Mouse (Mus musculus): ENCODE results near the gene Adamtsl3.
"Not testable (repeated sequence)": the region's sequence is repeated elsewhere in the genome, so short reads cannot be mapped to it uniquely, and the experiment has no call there.

Adamtsl3 gene

GRCm38 (mm10) chr7:82364567-82364966, 29.1 kb downstream of the Adamtsl3 start:
- no peak for DNase-seq

GRCm38 (mm10) chr7:82366056-82366455, 30.6 kb downstream of the Adamtsl3 start:
- no peak for DNase-seq

- no peak for DNase-seq
Observed at GRCm38 (mm10) chr7:82366471-82366870, 31.0 kb downstream of the Adamtsl3 start.

- no peak for DNase-seq
Observed at GRCm38 (mm10) chr7:82368047-82368446, 32.6 kb downstream of the Adamtsl3 start.

GRCm38 (mm10) chr7:82370132-82370531, 34.6 kb downstream of the Adamtsl3 start:
- no peak for DNase-seq

- DNase-seq, result peak; percentile 4
Observed at GRCm38 (mm10) chr7:82371411-82371810, 35.9 kb downstream of the Adamtsl3 start.

- no peak for DNase-seq
Observed at GRCm38 (mm10) chr7:82378311-82378710, 42.8 kb downstream of the Adamtsl3 start.

- no peak for DNase-seq
Observed at GRCm38 (mm10) chr7:82379765-82380164, 44.3 kb downstream of the Adamtsl3 start.

- DNase-seq, result no peak
Observed at GRCm38 (mm10) chr7:82382843-82383535, 47.5 kb downstream of the Adamtsl3 start.

GRCm38 (mm10) chr7:82383536-82383848, 48.0 kb downstream of the Adamtsl3 start:
- no peak for DNase-seq

- no peak for DNase-seq
Observed at GRCm38 (mm10) chr7:82387121-82387520, 51.6 kb downstream of the Adamtsl3 start.

GRCm38 (mm10) chr7:82394435-82395186, 59.1 kb downstream of the Adamtsl3 start:
- no peak for DNase-seq

GRCm38 (mm10) chr7:82395239-82395638, 59.7 kb downstream of the Adamtsl3 start:
- DNase-seq, result no peak

GRCm38 (mm10) chr7:82395751-82396512, 60.4 kb downstream of the Adamtsl3 start:
- no peak for DNase-seq

- no peak for DNase-seq
Observed at GRCm38 (mm10) chr7:82396869-82397268, 61.4 kb downstream of the Adamtsl3 start.

GRCm38 (mm10) chr7:82397632-82398031, 62.1 kb downstream of the Adamtsl3 start:
- DNase-seq, result no peak

- no peak for DNase-seq
Observed at GRCm38 (mm10) chr7:82405466-82406045, 70.1 kb downstream of the Adamtsl3 start.

GRCm38 (mm10) chr7:82410966-82411365, 75.5 kb downstream of the Adamtsl3 start:
- no peak for DNase-seq

- no peak for DNase-seq
Observed at GRCm38 (mm10) chr7:82416653-82417052, 81.2 kb downstream of the Adamtsl3 start.

- DNase-seq, result no peak
Observed at GRCm38 (mm10) chr7:82417053-82417452, 81.6 kb downstream of the Adamtsl3 start.

GRCm38 (mm10) chr7:82420329-82421052, 85.0 kb downstream of the Adamtsl3 start:
- DNase-seq, result not testable (repeated sequence)

- DNase-seq, result no peak
Observed at GRCm38 (mm10) chr7:82422561-82422960, 87.1 kb downstream of the Adamtsl3 start.

GRCm38 (mm10) chr7:82423602-82424001, 88.1 kb downstream of the Adamtsl3 start:
- no peak for DNase-seq

Data from cerebellum, adult 11-12 months (tissue).